Mouse (Mus musculus) liver, embryonic 14.5 days (tissue): ENCODE results near the gene Zmynd8.

Source experiments
- CTCF ChIP-seq: IDR thresholded peaks from 2 replicates; pipeline ENCODE4 v1.5.1; 2016; ENCODE audit warnings: antibody characterized with exemption, low read depth, control low read depth
- EP300 ChIP-seq: IDR thresholded peaks from 2 replicates; pipeline ENCODE4 v1.6.1; 2016; ENCODE audit warnings: antibody characterized with exemption, low read depth

DNA sequence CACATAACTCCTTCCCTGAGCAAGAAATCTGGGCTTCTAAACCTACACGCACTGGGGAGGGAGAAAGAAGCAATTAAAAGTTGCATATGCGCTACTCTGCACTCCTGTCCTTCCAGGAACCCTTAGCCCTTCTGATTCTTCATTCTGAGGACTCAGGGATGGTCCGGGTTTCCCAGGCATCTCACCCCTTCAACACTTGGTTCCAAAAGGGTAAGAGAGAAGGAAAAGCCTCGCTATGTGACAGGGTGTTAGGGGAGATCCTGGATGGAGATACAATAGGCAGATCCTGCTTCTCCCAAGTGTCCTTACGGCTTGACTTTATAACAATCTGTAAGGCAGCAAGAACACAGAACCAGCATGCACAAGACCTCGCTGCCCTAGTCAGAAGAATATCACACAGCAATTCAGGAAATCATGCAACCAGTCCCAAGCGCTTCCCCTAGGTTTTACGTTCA lies 19.9 kb downstream of the Zmynd8 start:
- TF ChIP-seq CTCF (no peak), EP300 (no peak)
